Comparison of ENCODE assay signal across 8 mouse cellular contexts in genomic region chr4:128839811-128840738, GRCm38 (mm10). TPM values are rescaled to one million over a fixed set of nuclear protein-coding genes. Genes with fewer than 3 reads are reported as not detected.
DNase-seq lines count a peak whose midpoint lies in the region; ATAC-seq and TF ChIP-seq lines count a peak whose summit lies in the region.

No protein-coding gene starts in this region.

- no peak for DNase-seq in spleen, adult 2 months (ENCODE audit: low read depth in 1 of 2, low spot score in 2 of 2)
- DNase-seq in spleen, postnatal 10 days (ENCODE audit: low spot score in 2 of 2) = no peak
- DNase-seq in layer of hippocampus, postnatal 14 days (ENCODE audit: low spot score in 2 of 2) = no peak

- TF ChIP-seq POLR2A in spleen, adult 2 months (IDR thresholded peaks at IDR 0.05; ENCODE audit: low read depth, low read length) = no peak

- no peaks in the 10 kb centered on the region for H3K9me3 ChIP-seq in forebrain, embryonic 13.5 days (replicated peaks)
- no peaks in the 10 kb centered on the region for H3K9me3 ChIP-seq in limb, embryonic 12.5 days
- H3K9me3 ChIP-seq in midbrain, embryonic 13.5 days = no peaks in the 10 kb centered on the region

- no peaks in the 10 kb centered on the region for H3K36me3 ChIP-seq in spleen, adult 2 months (ENCODE audit: control insufficient read depth, insufficient read depth, low read length)
- no peaks in the 10 kb centered on the region for H3K36me3 ChIP-seq in forebrain, embryonic 13.5 days (ENCODE audit: poor library complexity, severe bottlenecking)
- no peaks in the 10 kb centered on the region for H3K36me3 ChIP-seq in limb, embryonic 12.5 days
- no peaks in the 10 kb centered on the region for H3K36me3 ChIP-seq in midbrain, embryonic 13.5 days

- TF ChIP-seq CTCF in spleen, adult 2 months (IDR thresholded peaks at IDR 0.05; ENCODE audit: extremely low read depth, insufficient read depth, insufficient read length, insufficient replicate concordance) = no peak

- H3K9ac ChIP-seq in forebrain, embryonic 13.5 days = no peak overlapping the region
- no peak overlapping the region for H3K9ac ChIP-seq in limb, embryonic 12.5 days (replicated peaks)
- H3K9ac ChIP-seq in midbrain, embryonic 13.5 days (replicated peaks) = no peak overlapping the region

- H3K4me2 ChIP-seq in forebrain, embryonic 13.5 days = no peak overlapping the region
- no peak overlapping the region for H3K4me2 ChIP-seq in limb, embryonic 12.5 days
- H3K4me2 ChIP-seq in midbrain, embryonic 13.5 days (replicated peaks) = no peak overlapping the region

- WGBS in spleen, adult 2 months = 54% methylated on average over 16 of the region's 16 CpGs
- 65% methylated on average over 16 of the region's 16 CpGs for WGBS in forebrain, embryonic 13.5 days
- WGBS in limb, embryonic 12.5 days = 34% methylated on average over 16 of the region's 16 CpGs
- WGBS in midbrain, embryonic 13.5 days = 59% methylated on average over 16 of the region's 16 CpGs

- peak overlapping the region; percentile 54; the same call in 1 of the 2 replicates for H3K27ac ChIP-seq in spleen, adult 2 months (ENCODE audit: insufficient read depth, low read length)
- H3K27ac ChIP-seq in forebrain, embryonic 13.5 days = peak overlapping the region; percentile 31
- H3K27ac ChIP-seq in limb, embryonic 12.5 days = peak overlapping the region; percentile 69
- H3K27ac ChIP-seq in midbrain, embryonic 13.5 days = no peak overlapping the region

- H3K27me3 ChIP-seq in spleen, adult 2 months (ENCODE audit: control insufficient read depth, insufficient read depth, low read length) = no peaks in the 10 kb centered on the region
- no peaks in the 10 kb centered on the region for H3K27me3 ChIP-seq in forebrain, embryonic 13.5 days
- no peaks in the 10 kb centered on the region for H3K27me3 ChIP-seq in limb, embryonic 12.5 days
- H3K27me3 ChIP-seq in midbrain, embryonic 13.5 days = no peaks in the 10 kb centered on the region

- H3K4me3 ChIP-seq in spleen, adult 2 months (ENCODE audit: extremely low read depth, insufficient read depth, insufficient read length) = no peak overlapping the region
- no peak overlapping the region for H3K4me3 ChIP-seq in forebrain, embryonic 13.5 days
- H3K4me3 ChIP-seq in limb, embryonic 12.5 days (replicated peaks) = no peak overlapping the region
- H3K4me3 ChIP-seq in midbrain, embryonic 13.5 days (replicated peaks) = no peak overlapping the region

- ATAC-seq in forebrain, embryonic 13.5 days = no peak
- ATAC-seq in hematopoietic stem cell, adult 5-6 weeks (replicated peaks in 1 of 2; ENCODE audit: insufficient read depth in 1 of 2, low FRiP score in 2 of 2, low TSS enrichment in 1 of 2, low read depth in 1 of 2, poor library complexity in 2 of 2, severe bottlenecking in 2 of 2) = peak; percentile 34 to 56; a peak in 2 of 4 replicates
- ATAC-seq in limb, embryonic 12.5 days (ENCODE audit: insufficient number of reproducible peaks, insufficient read depth, low FRiP score, low TSS enrichment, low read depth) = peak; percentile 52; the same call in 1 of the 2 replicates
- 0 out of 2 replicates have a peak, but pooled peaks have one; percentile 43 for ATAC-seq in midbrain, embryonic 13.5 days
- no peak for ATAC-seq in CD4-positive, CD25-positive, alpha-beta regulatory T cell, adult 4 months

- H3K4me1 ChIP-seq in spleen, adult 2 months (ENCODE audit: control insufficient read depth, insufficient read depth, insufficient read length) = peaks cover 3% of the 10 kb centered on the region; the same call in 1 of the 2 replicates
- H3K4me1 ChIP-seq in forebrain, embryonic 13.5 days = peaks cover 30% of the 10 kb centered on the region
- peaks cover 31% of the 10 kb centered on the region for H3K4me1 ChIP-seq in limb, embryonic 12.5 days (replicated peaks)
- H3K4me1 ChIP-seq in midbrain, embryonic 13.5 days (replicated peaks) = peaks cover 16% of the 10 kb centered on the region

RNA-seq across cellular contexts. Expression of gene Zfp362, which starts 34.2 kb away (rescaled TPM):
- 52.7 and 69.3 TPM in 2 replicates for polyA plus RNA-seq in spleen, adult 2 months (2012; rRNA removed)
- 42.3 and 46.9 TPM in 2 replicates for polyA plus RNA-seq in forebrain, embryonic 13.5 days (2015; fragmentation: Nextera tagmentation; extraction: Ambion mirVana)
- total RNA-seq in hematopoietic stem cell, adult 5-6 weeks (2017) = 7.8 and 8.5 TPM in 2 replicates
- polyA plus RNA-seq in limb, embryonic 12.5 days (2016; fragmentation: Nextera tagmentation; extraction: Ambion mirVana) = 47.6 and 52.1 TPM in 2 replicates
- polyA plus RNA-seq in midbrain, embryonic 13.5 days (2015; fragmentation: Nextera tagmentation; extraction: Ambion mirVana) = 38.8 and 44.0 TPM in 2 replicates
- polyA plus RNA-seq in CD4-positive, CD25-positive, alpha-beta regulatory T cell, adult 4 months (2017; shearing (Covaris generic)) = 1 to 10 TPM; 8.3 to 8.4 TPM
- total RNA-seq in layer of hippocampus, postnatal 14 days (2021) = 10 to 100 TPM; 34.7 to 35.5 TPM

RNA-seq across cellular contexts. Expression of gene Trim62, which starts 43.3 kb away (rescaled TPM):
- polyA plus RNA-seq in spleen, adult 2 months (2012; rRNA removed) = 3.9 and 5.6 TPM in 2 replicates
- 6.7 and 7.6 TPM in 2 replicates for polyA plus RNA-seq in forebrain, embryonic 13.5 days (2015; fragmentation: Nextera tagmentation; extraction: Ambion mirVana)
- total RNA-seq in hematopoietic stem cell, adult 5-6 weeks (2017) = 1.2 and 1.4 TPM in 2 replicates
- 11.4 and 13.0 TPM in 2 replicates for polyA plus RNA-seq in limb, embryonic 12.5 days (2016; fragmentation: Nextera tagmentation; extraction: Ambion mirVana)
- polyA plus RNA-seq in midbrain, embryonic 13.5 days (2015; fragmentation: Nextera tagmentation; extraction: Ambion mirVana) = 11.3 and 15.9 TPM in 2 replicates
- polyA plus RNA-seq in CD4-positive, CD25-positive, alpha-beta regulatory T cell, adult 4 months (2017; shearing (Covaris generic)) = 1 to 10 TPM; 1.3 to 1.6 TPM
- 10 to 100 TPM; 17.8 to 19.5 TPM for total RNA-seq in layer of hippocampus, postnatal 14 days (2021)

Comparison
In these comparisons a context has a peak if more than half of its experiments do, and no peak if none do; other contexts are left out.
1. ATAC-seq: peak in hematopoietic stem cell, adult 5-6 weeks (2 of 2), limb, embryonic 12.5 days (single experiment) and midbrain, embryonic 13.5 days (single experiment); none in forebrain, embryonic 13.5 days (single experiment) and CD4-positive, CD25-positive, alpha-beta regulatory T cell, adult 4 months (single experiment).